Mouse (Mus musculus): Measurements from ENCODE around the gene C3.

GRCm38 (mm10) chr17:57258191-57258590 lies 30.3 kb upstream of the C3 start:
- TF ChIP-seq POLR2A (IDR thresholded peaks at IDR 0.05; ENCODE audit: borderline replicate concordance, extremely low read depth, low read depth, low read length) (no peak), CTCF (IDR thresholded peaks at IDR 0.05; ENCODE audit: insufficient read depth, low read length) (no peak)
